Mouse (Mus musculus) kidney, postnatal 25 days (tissue): Measurements from ENCODE around the gene Zdhhc7.

ENCODE experiments used
- DNase-seq, 2 experiments: peaks; one replicate each; pipeline ENCODE4 v3.0.0; 2021; ENCODE audit warnings: mixed read lengths in 2 of 2

Gene Zdhhc7

DNA sequence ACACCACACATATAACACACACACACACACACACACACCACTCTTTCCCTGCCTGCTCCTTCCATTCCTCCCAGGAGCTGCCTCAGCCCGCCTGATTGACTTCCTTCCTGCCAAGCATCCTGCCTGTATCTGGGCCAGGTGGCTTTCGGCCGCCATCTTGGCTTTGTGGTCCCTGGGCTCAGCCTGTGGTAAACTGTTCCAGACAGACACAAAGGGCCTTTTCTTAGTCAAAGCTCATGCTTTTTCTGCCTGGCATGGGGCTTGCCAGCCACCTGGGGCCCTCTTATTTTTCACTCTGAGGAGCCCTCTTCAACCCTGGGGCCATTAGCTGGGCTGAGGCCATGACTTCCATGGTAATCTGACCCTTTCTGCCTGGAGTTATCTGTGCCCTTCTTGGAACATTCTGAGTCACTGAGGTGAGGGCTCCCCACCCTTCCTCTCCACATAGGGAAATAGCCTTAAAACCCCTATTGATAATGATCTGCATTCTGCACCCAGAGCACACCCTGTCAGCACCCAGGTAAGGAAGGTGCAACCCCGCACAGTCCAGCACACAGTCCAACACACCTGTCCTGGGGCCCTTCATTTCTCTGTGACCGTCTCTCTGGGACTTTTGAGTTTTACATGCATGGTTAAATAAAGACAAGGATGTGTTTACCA is 68.6 kb downstream of the Zdhhc7 start:
- DNase-seq = no peak
